ENCODE assay signal across 8 mouse cellular contexts in genomic region chr10:80171760-80172526, GRCm38 (mm10). TPM values are rescaled to one million over a fixed set of nuclear protein-coding genes. Genes with fewer than 3 reads are reported as not detected.
DNase-seq lines count a peak whose midpoint lies in the region; ATAC-seq and TF ChIP-seq lines count a peak whose summit lies in the region.

No protein-coding gene starts in this region.

- 85% methylated on average over 45 of the region's 45 CpGs for WGBS in embryonic facial prominence, embryonic 12.5 days
- WGBS in hindbrain, embryonic 15.5 days, result 82% methylated on average over 45 of the region's 45 CpGs
- WGBS in macrophage (ENCODE audit: missing documents), result 94% methylated on average over 41 of the region's 45 CpGs

- H3K9me3 ChIP-seq in E14TG2a.4 (ENCODE audit: low read length), result no peaks in the 10 kb centered on the region
- H3K9me3 ChIP-seq in embryonic facial prominence, embryonic 12.5 days, result no peaks in the 10 kb centered on the region
- no peaks in the 10 kb centered on the region for H3K9me3 ChIP-seq in hindbrain, embryonic 15.5 days

- H3K36me3 ChIP-seq in E14TG2a.4 (ENCODE audit: insufficient read depth, low read length), result peaks cover 57% of the 10 kb centered on the region
- peaks cover 27% of the 10 kb centered on the region for H3K36me3 ChIP-seq in embryonic facial prominence, embryonic 12.5 days
- H3K36me3 ChIP-seq in hindbrain, embryonic 15.5 days, result peaks cover 25% of the 10 kb centered on the region
- H3K36me3 ChIP-seq in macrophage (ENCODE audit: inconsistent target), result peaks cover 17% of the 10 kb centered on the region; the same call in 1 of the 2 replicates

- peaks cover 65% of the 10 kb centered on the region for H3K4me1 ChIP-seq in E14TG2a.4 (replicated peaks; ENCODE audit: low read depth, low read length)
- peaks cover 33% of the 10 kb centered on the region for H3K4me1 ChIP-seq in embryonic facial prominence, embryonic 12.5 days
- H3K4me1 ChIP-seq in hindbrain, embryonic 15.5 days (replicated peaks), result peaks cover 48% of the 10 kb centered on the region

- no peak for ATAC-seq in embryonic facial prominence, embryonic 12.5 days (ENCODE audit: insufficient number of reproducible peaks, insufficient read depth, low FRiP score, low TSS enrichment)
- ATAC-seq in hindbrain, embryonic 15.5 days (ENCODE audit: low FRiP score, low read depth), result no peak

- intact Hi-C loops in heart, postnatal 25 days (cut with DNase I), result loop anchor here (10.0 kb wide), 1 partner anchor 203 kb away; no protein-coding TSS in a partner anchor

- H3K4me3 ChIP-seq in E14TG2a.4 (replicated peaks; ENCODE audit: low read length) (peak overlapping the region; percentile 83), macrophage (ENCODE audit: inconsistent target) (peak overlapping the region; percentile 45; the same call in 1 of the 2 replicates)
- H3K4me3 ChIP-seq in embryonic facial prominence, embryonic 12.5 days, result peak overlapping the region; percentile 48; the same call in 1 of the 2 replicates
- H3K4me3 ChIP-seq in hindbrain, embryonic 15.5 days, result no peak overlapping the region

- no peaks in the 10 kb centered on the region for H3K27me3 ChIP-seq in E14TG2a.4 (ENCODE audit: insufficient read depth, low read length)
- H3K27me3 ChIP-seq in embryonic facial prominence, embryonic 12.5 days, result no peaks in the 10 kb centered on the region
- H3K27me3 ChIP-seq in hindbrain, embryonic 15.5 days, result no peaks in the 10 kb centered on the region

- peak overlapping the region; percentile 76 for H3K27ac ChIP-seq in embryonic facial prominence, embryonic 12.5 days
- H3K27ac ChIP-seq in hindbrain, embryonic 15.5 days (replicated peaks), result peak overlapping the region; percentile 89
- H3K27ac ChIP-seq in macrophage, result peak overlapping the region; percentile 95

- H3K9ac ChIP-seq in embryonic facial prominence, embryonic 12.5 days, result peak overlapping the region; percentile 34; the same call in 1 of the 2 replicates
- H3K9ac ChIP-seq in hindbrain, embryonic 15.5 days, result peak overlapping the region; percentile 56

- H3K4me2 ChIP-seq in embryonic facial prominence, embryonic 12.5 days (replicated peaks), result peak overlapping the region; percentile 58; the same call in 1 of the 2 replicates
- H3K4me2 ChIP-seq in hindbrain, embryonic 15.5 days, result peak overlapping the region; percentile 76

- peak; percentile 51 to 59 for DNase-seq in heart, adult 18-20 months
- DNase-seq in heart, postnatal 25 days (ENCODE audit: low spot score), result no peak
- DNase-seq in MN1 (ENCODE audit: low spot score), result no peak
- DNase-seq in ovary, adult 18-20 months (ENCODE audit: low spot score), result no peak

- TF ChIP-seq CTCF in E14TG2a.4 (conservative IDR thresholded peaks at IDR 0.05; ENCODE audit: low read length), result no peak

- peaks cover 27% of the 10 kb centered on the region for H3K79me2 ChIP-seq in macrophage (ENCODE audit: inconsistent target)

RNA-seq across cellular contexts. Expression of gene 1600002K03Rik, which starts 0.8 kb away (rescaled TPM):
- total RNA-seq in heart, adult 18-20 months (2021), result 1 to 10 TPM; 4.2 to 5.7 TPM
- total RNA-seq in heart, postnatal 25 days (2021), result 1 to 10 TPM; 4.2 to 5.2 TPM
- polyA plus RNA-seq in embryonic facial prominence, embryonic 12.5 days (2016; fragmentation: Nextera tagmentation; extraction: Ambion mirVana), result 11.6 and 13.0 TPM in 2 replicates
- 10.1 and 12.7 TPM in 2 replicates for polyA plus RNA-seq in hindbrain, embryonic 15.5 days (2015; fragmentation: Nextera tagmentation; extraction: Ambion mirVana)
- 1 to 10 TPM in 18 of 26 experiments, not detected in 8; 1.4 to 4.6 (median 2.1) TPM for total RNA-seq in macrophage (2018; cell fraction: chromatin; rRNA removed)
- total RNA-seq in macrophage (2018; cell fraction: cytosol; rRNA removed), result 10 to 100 TPM; 11.6 to 18.9 (median 13.6) TPM
- 1 to 10 TPM in 25 of 26 experiments, not detected in 1; 2.4 to 8.5 (median 4.7) TPM for total RNA-seq in macrophage (2018; cell fraction: nucleus; rRNA removed)
- 4.4 to 19.3 TPM (median 13.3 TPM) in 3 replicates for polyA plus RNA-seq in macrophage (2018)

RNA-seq across cellular contexts. Expression of gene Cirbp, which starts 6.2 kb away (rescaled TPM):
- total RNA-seq in heart, adult 18-20 months (2021), result 10 to 100 TPM; 46.3 to 54.9 TPM
- total RNA-seq in heart, postnatal 25 days (2021), result 10 to 100 TPM; 31.7 to 43.1 TPM
- 151 and 159 TPM in 2 replicates for polyA plus RNA-seq in embryonic facial prominence, embryonic 12.5 days (2016; fragmentation: Nextera tagmentation; extraction: Ambion mirVana)
- 295 and 319 TPM in 2 replicates for polyA plus RNA-seq in hindbrain, embryonic 15.5 days (2015; fragmentation: Nextera tagmentation; extraction: Ambion mirVana)
- total RNA-seq in macrophage (2018; cell fraction: chromatin; rRNA removed), result 100 to 1,000 TPM in 11 of 26 experiments, 10 to 100 TPM in 15; 17.6 to 198 (median 86.7) TPM
- total RNA-seq in macrophage (2018; cell fraction: cytosol; rRNA removed), result 10 to 100 TPM; 10.1 to 24.5 (median 16.7) TPM
- total RNA-seq in macrophage (2018; cell fraction: nucleus; rRNA removed), result 10 to 100 TPM; 11.8 to 97.1 (median 35.2) TPM
- 17.6 to 31.0 TPM (median 19.0 TPM) in 3 replicates for polyA plus RNA-seq in macrophage (2018)

RNA-seq across cellular contexts. Expression of gene Efna2, which starts 7.3 kb away (rescaled TPM):
- 1 to 10 TPM in 1 of 2 experiments, under 1 TPM in 1; 0.98 to 1.3 TPM for total RNA-seq in heart, adult 18-20 months (2021)
- total RNA-seq in heart, postnatal 25 days (2021), result 1 to 10 TPM in 1 of 2 experiments, under 1 TPM in 1; 0.91 to 1.1 TPM
- 55.8 and 56.9 TPM in 2 replicates for polyA plus RNA-seq in embryonic facial prominence, embryonic 12.5 days (2016; fragmentation: Nextera tagmentation; extraction: Ambion mirVana)
- polyA plus RNA-seq in hindbrain, embryonic 15.5 days (2015; fragmentation: Nextera tagmentation; extraction: Ambion mirVana), result 29.1 and 33.6 TPM in 2 replicates
- total RNA-seq in macrophage (2018; cell fraction: chromatin; rRNA removed), result 1 to 10 TPM in 3 of 26 experiments, under 1 TPM in 12, not detected in 11; 0.30 to 1.9 (median 0.43) TPM
- total RNA-seq in macrophage (2018; cell fraction: cytosol; rRNA removed), result 1 to 10 TPM in 3 of 26 experiments, under 1 TPM in 23; 0.09 to 1.6 (median 0.25) TPM
- total RNA-seq in macrophage (2018; cell fraction: nucleus; rRNA removed), result 1 to 10 TPM in 5 of 26 experiments, under 1 TPM in 15, not detected in 6; 0.20 to 1.7 (median 0.57) TPM
- 0.11 to 0.29 TPM (median 0.26 TPM) in 3 replicates for polyA plus RNA-seq in macrophage (2018)

RNA-seq across cellular contexts. Expression of gene Midn, which starts 23.9 kb away (rescaled TPM):
- total RNA-seq in heart, adult 18-20 months (2021), result 100 to 1,000 TPM; 117 to 125 TPM
- 100 to 1,000 TPM in 1 of 2 experiments, 10 to 100 TPM in 1; 92.1 to 120 TPM for total RNA-seq in heart, postnatal 25 days (2021)
- 33.4 and 35.1 TPM in 2 replicates for polyA plus RNA-seq in embryonic facial prominence, embryonic 12.5 days (2016; fragmentation: Nextera tagmentation; extraction: Ambion mirVana)
- polyA plus RNA-seq in hindbrain, embryonic 15.5 days (2015; fragmentation: Nextera tagmentation; extraction: Ambion mirVana), result 22.6 and 26.0 TPM in 2 replicates
- 100 to 1,000 TPM in 2 of 26 experiments, 10 to 100 TPM in 24; 13.9 to 126 (median 56.5) TPM for total RNA-seq in macrophage (2018; cell fraction: chromatin; rRNA removed)
- total RNA-seq in macrophage (2018; cell fraction: cytosol; rRNA removed), result 10 to 100 TPM; 20.5 to 44.1 (median 32.8) TPM
- 100 to 1,000 TPM in 2 of 26 experiments, 10 to 100 TPM in 24; 20.4 to 111 (median 44.0) TPM for total RNA-seq in macrophage (2018; cell fraction: nucleus; rRNA removed)
- polyA plus RNA-seq in macrophage (2018), result 16.3 to 36.3 TPM (median 20.3 TPM) in 3 replicates

RNA-seq across cellular contexts. Expression of gene Cbarp, which starts 31.3 kb away (rescaled TPM):
- total RNA-seq in heart, adult 18-20 months (2021), result 1 to 10 TPM; 2.7 to 3.1 TPM
- 1 to 10 TPM; 2.4 to 3.1 TPM for total RNA-seq in heart, postnatal 25 days (2021)
- polyA plus RNA-seq in embryonic facial prominence, embryonic 12.5 days (2016; fragmentation: Nextera tagmentation; extraction: Ambion mirVana), result 8.4 and 8.5 TPM in 2 replicates
- 61.4 and 71.3 TPM in 2 replicates for polyA plus RNA-seq in hindbrain, embryonic 15.5 days (2015; fragmentation: Nextera tagmentation; extraction: Ambion mirVana)
- 10 to 100 TPM in 3 of 26 experiments, 1 to 10 TPM in 22, under 1 TPM in 1; 0.58 to 13.3 (median 5.5) TPM for total RNA-seq in macrophage (2018; cell fraction: chromatin; rRNA removed)
- 1 to 10 TPM in 22 of 26 experiments, under 1 TPM in 4; 0.79 to 3.8 (median 1.7) TPM for total RNA-seq in macrophage (2018; cell fraction: cytosol; rRNA removed)
- total RNA-seq in macrophage (2018; cell fraction: nucleus; rRNA removed), result 10 to 100 TPM in 3 of 26 experiments, 1 to 10 TPM in 23; 2.2 to 12.1 (median 4.5) TPM
- 1.9 to 3.0 TPM (median 2.4 TPM) in 3 replicates for polyA plus RNA-seq in macrophage (2018)

Comparison
In these comparisons a context has a peak if more than half of its experiments do, and no peak if none do; other contexts are left out.
1. DNase-seq: peak in heart, adult 18-20 months (2 of 2); none in heart, postnatal 25 days (single experiment), MN1 (single experiment) and ovary, adult 18-20 months (single experiment).
2. RNA of gene Efna2, which starts 7.3 kb away (polyA plus RNA-seq): 55.8 to 56.9 TPM in embryonic facial prominence, embryonic 12.5 days and 29.1 to 33.6 TPM in hindbrain, embryonic 15.5 days; 0.11 to 0.29 TPM in macrophage; every median in the first group is over 10 times any median in the second.
3. Peak in every context shown above with its lines, with median percentiles within 50 percentile points of each other: H3K27ac ChIP-seq.